Mouse (Mus musculus): ENCODE data around the gene Ids. TPM values are rescaled to one million over a fixed set of nuclear protein-coding genes. Genes with fewer than 3 reads are reported as not detected.

Ids gene
- total RNA-seq, 2 experiments from 2014 or later, result 285 to 292 TPM

Other genes with a start within 250 kb of the Ids start
- 10 to 100 TPM; 13.8 to 17.2 TPM for gene 1110012L19Rik, start 20.8 kb upstream of the Ids start, total RNA-seq (2021)
- gene Tmem185a, start 112.1 kb upstream of the Ids start, total RNA-seq (2021), result 10 to 100 TPM; 47.1 to 49.0 TPM

Measured in layer of hippocampus, postnatal 25 days (tissue).